Mouse (Mus musculus) lung, embryonic 16.5 days (tissue): ENCODE measurements around the gene Ccdc181. TPM values are rescaled to one million over a fixed set of nuclear protein-coding genes. Genes with fewer than 3 reads are reported as not detected.
A peak's percentile ranks its signal among the peaks of the same experiment; 100 is the strongest.

Experiments used
- ATAC-seq: fragments of 200-750 bp; cut with Nextera tagmentation; 2 replicates; pipeline ENCODE4 v1.8.0; 2017; ENCODE audit warnings: low read depth, mild to moderate bottlenecking, moderate library complexity
- H3K27ac ChIP-seq: fragments of 300-500 bp; sonication (generic); 2 replicates; pipeline ENCODE4 v1.5.1; 2014; ENCODE audit warnings: mild to moderate bottlenecking, control low read depth, low read length
- H3K27me3 ChIP-seq: fragments of 300-500 bp; sonication (generic); 2 replicates; pipeline ENCODE4 v1.6.1; 2014; ENCODE audit warnings: low read depth, low read length, mixed read lengths; ENCODE audit not compliant: control insufficient read depth, insufficient read depth
- H3K36me3 ChIP-seq: fragments of 300-500 bp; sonication (generic); 2 replicates; pipeline ENCODE4 v1.6.1; 2014; ENCODE audit warnings: low read length; ENCODE audit not compliant: control insufficient read depth, insufficient read depth
- H3K4me1 ChIP-seq: fragments of 300-500 bp; sonication (generic); replicated peaks from 2 replicates; pipeline ENCODE4 v1.6.1; 2014; ENCODE audit warnings: low read length, mixed read lengths; ENCODE audit not compliant: control insufficient read depth, insufficient read depth
- H3K4me2 ChIP-seq: fragments of 300-500 bp; sonication (generic); 2 replicates; pipeline ENCODE4 v1.6.1; 2014; ENCODE audit warnings: low read depth, low read length, control low read depth
- H3K4me3 ChIP-seq: fragments of 300-500 bp; sonication (generic); 2 replicates; pipeline ENCODE4 v1.5.1; 2014; ENCODE audit warnings: mild to moderate bottlenecking, low read length, control low read depth
- H3K9ac ChIP-seq: fragments of 300-500 bp; sonication (generic); 2 replicates; pipeline ENCODE4 v1.6.1; 2014; ENCODE audit warnings: low read length, control low read depth
- H3K9me3 ChIP-seq: fragments of 300-500 bp; sonication (generic); 2 replicates; pipeline ENCODE4 v1.6.1; 2016; ENCODE audit warnings: low read length; ENCODE audit not compliant: control insufficient read depth
- WGBS: fragments of 180-500 bp; shearing (Covaris S2); extraction: QIAGEN DNeasy Blood & Tissue Kit; methylation state at CpG from one replicate; pipeline ENCODE4 v1.1.7; 2014; 5-methylcytosine and 5-hydroxymethylcytosine counted together
- polyA plus RNA-seq: library from polyadenylated mRNA; unstranded; fragments of >200 nt; fragmentation: Nextera tagmentation; extraction: Ambion mirVana; gene quantifications from 2 replicates; pipeline ENCODE4 v1.2.1, GENCODE M21; 2015

Ccdc181 gene
- polyA plus RNA-seq, 1 experiment from 2014 or later: 11.7 TPM

DNA sequence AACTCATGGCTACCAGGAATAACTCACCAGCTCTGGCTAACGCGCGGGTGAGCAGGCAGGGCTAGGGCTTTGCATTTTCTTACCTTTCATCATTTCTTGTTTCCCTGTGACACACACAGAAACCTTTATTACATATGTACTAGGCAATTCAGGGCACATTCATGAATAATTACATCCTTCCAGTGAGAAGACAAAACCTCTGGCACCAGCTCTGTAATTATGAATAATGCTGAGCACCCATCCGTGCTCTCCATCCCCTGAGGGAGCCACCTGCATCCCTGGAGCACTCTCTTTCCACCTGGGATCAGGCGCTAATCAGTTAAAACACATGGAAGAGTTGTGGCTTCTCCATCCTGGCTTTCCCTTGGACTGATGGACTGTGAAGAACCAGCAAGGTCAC, 28.4 kb downstream of the Ccdc181 start, which contains the start of gene Nme7:
Nme7 (plus strand) TSS at position 301 of the 400 bp plus-strand sequence.
- peaks cover 34% of the 10 kb centered on the region for H3K36me3 ChIP-seq
- no peaks in the 10 kb centered on the region for H3K27me3 ChIP-seq
- no peaks in the 10 kb centered on the region for H3K9me3 ChIP-seq
- H3K4me2 ChIP-seq: no peak within 1 kb of the TSS
- ATAC-seq: no peak
- no peak within 1 kb of the TSS; the same call in 1 of the 2 replicates for H3K27ac ChIP-seq
- no peak within 1 kb of the TSS for H3K4me3 ChIP-seq
- peaks cover 12% of the 10 kb centered on the region for H3K4me1 ChIP-seq
- no peak within 1 kb of the TSS for H3K9ac ChIP-seq
- WGBS: 83% methylated on average over 5 of the region's 5 CpGs

DNA sequence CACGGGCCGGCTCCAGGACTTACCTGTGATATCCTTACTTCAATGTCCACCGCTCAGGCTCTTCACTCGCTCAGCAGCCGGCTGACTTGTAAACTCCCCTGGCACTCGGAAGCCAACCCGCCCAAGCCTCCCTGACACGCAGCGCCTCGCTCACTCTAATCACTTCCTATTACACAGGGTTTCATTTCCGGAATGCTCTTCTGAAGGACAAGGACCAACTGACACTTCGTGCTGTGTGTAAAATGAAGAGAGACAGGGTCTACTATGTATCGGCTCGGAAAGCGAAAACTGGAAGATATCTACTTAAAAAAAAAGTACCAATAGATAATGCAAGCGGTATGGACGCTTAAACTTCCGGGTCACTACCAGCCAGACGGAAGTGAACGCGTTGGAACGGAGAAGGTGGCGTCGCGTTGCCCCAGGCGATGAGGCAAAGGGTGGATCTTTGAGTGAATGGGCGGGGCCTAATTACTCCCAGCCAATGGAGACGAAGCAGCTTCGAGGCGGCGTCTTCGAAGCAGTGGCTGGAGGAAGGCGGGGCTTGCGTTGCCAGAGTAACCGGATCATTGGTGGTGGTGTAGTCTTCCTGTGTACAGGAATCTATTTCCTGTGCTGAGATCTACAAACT, 31.9 kb downstream of the Ccdc181 start, which contains the start of gene Blzf1:
Blzf1 (minus strand) TSS at position 366 of the 628 bp plus-strand sequence.
- under 1% methylated on average over 35 of the region's 35 CpGs for WGBS
- peak within 1 kb of the TSS; percentile 41 for H3K27ac ChIP-seq
- H3K27me3 ChIP-seq: no peaks in the 10 kb centered on the region
- H3K4me1 ChIP-seq: peaks cover 12% of the 10 kb centered on the region
- H3K36me3 ChIP-seq: peaks cover 15% of the 10 kb centered on the region
- H3K9me3 ChIP-seq: no peaks in the 10 kb centered on the region
- H3K4me2 ChIP-seq: peak within 1 kb of the TSS; percentile 86
- H3K4me3 ChIP-seq: peak within 1 kb of the TSS; percentile 69
- peak; percentile 99 for ATAC-seq
- peak within 1 kb of the TSS; percentile 72 for H3K9ac ChIP-seq

DNA sequence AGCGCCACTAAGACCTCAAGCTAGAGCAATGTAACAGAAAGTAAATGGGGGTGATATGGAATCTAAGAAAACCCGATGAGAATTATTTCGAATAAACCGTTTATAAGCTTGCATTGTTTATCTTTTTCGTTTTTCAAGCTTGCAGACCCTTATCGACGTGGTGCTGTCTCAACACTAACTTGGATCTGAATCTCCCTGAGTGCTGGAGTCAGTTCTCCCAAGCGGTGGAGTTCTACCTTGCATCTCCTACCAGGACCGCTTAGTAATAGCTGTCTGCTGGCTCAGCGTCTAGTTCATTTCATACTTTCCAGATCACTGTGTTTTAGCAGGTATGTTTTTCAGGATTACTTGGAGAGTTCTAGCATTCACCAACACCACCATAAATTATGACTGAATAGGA, 32.5 kb downstream of the Ccdc181 start:
- 9% methylated on average over 10 of the region's 10 CpGs for WGBS
- H3K27me3 ChIP-seq: no peaks in the 10 kb centered on the region
- peaks cover 10% of the 10 kb centered on the region for H3K36me3 ChIP-seq
- peak overlapping the region; percentile 69 for H3K4me3 ChIP-seq
- 0 out of 2 replicates have a peak, but pooled peaks have one; percentile 3 for ATAC-seq
- H3K9ac ChIP-seq: peak overlapping the region; percentile 60
- H3K9me3 ChIP-seq: no peaks in the 10 kb centered on the region
- no peak overlapping the region for H3K27ac ChIP-seq
- H3K4me1 ChIP-seq: peaks cover 12% of the 10 kb centered on the region
- peak overlapping the region; percentile 77 for H3K4me2 ChIP-seq

DNA sequence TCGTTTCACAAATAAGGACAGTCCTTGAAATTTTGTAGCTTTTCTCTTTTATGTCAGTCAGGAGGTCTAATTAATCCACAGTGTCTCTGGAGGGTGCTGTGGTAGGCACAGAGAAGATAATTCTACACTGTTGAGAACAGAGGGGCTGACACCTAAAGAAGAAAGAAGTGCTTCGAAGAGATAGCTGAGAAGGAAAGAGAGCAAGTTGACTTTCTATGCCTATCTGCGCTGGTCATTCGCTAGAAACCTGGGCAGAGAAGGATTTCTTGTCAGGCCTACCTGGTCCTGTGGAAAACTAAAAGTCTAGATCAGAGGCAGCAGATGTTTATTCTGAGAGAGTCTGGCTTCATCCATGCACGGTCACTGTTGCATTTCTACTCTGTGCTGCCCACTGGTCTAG, 38.7 kb downstream of the Ccdc181 start:
- WGBS: 90% methylated on average over 5 of the region's 5 CpGs
- peaks cover 7% of the 10 kb centered on the region for H3K36me3 ChIP-seq

DNA sequence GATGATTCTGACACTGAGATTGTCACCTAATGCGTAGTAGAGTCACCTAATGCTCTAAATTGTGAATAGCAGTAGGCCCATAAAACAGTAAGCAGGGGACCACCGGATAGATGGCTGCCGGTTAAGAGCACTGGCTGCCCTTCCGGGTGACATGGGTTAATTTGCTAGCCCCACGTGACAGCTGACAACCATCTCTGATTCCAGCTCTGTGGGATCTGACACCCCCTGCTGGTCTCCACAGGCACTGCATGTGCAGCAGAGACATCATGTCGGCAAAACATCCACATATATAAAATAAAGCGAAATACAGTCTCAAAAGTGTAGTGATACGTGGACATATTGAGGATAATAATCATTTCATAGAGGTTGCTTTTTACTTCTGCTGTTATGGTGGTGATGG, 39.9 kb downstream of the Ccdc181 start:
- Histone ChIP-seq H3K27ac (no peak overlapping the region), H3K4me3 (no peak overlapping the region), H3K9me3 (no peaks in the 10 kb centered on the region), H3K4me1 (0 out of 2 replicates have a peak, but pooled peaks cover 2% of the 10 kb centered on the region), H3K9ac (no peak overlapping the region), H3K4me2 (no peak overlapping the region), H3K27me3 (no peaks in the 10 kb centered on the region), H3K36me3 (peaks cover 7% of the 10 kb centered on the region)
- WGBS: 72% methylated on average over 8 of the region's 8 CpGs
- ATAC-seq: no peak

More for the DNA sequence above, 38.7 kb downstream of the Ccdc181 start:
- Histone ChIP-seq H3K27me3 (no peaks in the 10 kb centered on the region), H3K4me3 (no peak overlapping the region), H3K4me2 (no peak overlapping the region), H3K27ac (no peak overlapping the region), H3K9ac (no peak overlapping the region), H3K4me1 (no peaks in the 10 kb centered on the region), H3K9me3 (no peaks in the 10 kb centered on the region)
- no peak for ATAC-seq

DNA sequence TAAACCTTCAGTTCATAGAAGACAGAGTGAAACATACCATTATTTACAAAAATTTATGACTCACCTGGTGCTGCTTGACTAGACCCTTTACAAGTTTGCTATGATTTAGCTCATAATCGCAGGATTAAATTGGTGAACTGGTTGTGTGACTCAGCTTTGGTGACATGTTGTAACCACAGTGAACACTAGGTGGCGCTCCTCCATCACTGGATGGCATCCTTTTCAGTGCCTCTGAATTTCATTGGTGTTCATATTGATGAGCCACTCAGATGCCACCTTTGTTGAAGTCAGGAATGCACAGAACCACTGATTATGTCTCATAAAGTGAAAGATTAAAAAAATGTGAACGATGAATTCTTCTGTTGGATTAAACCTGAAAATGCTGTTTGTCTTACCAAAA, 41.3 kb downstream of the Ccdc181 start:
- Histone ChIP-seq H3K4me1 (peaks cover 10% of the 10 kb centered on the region), H3K27ac (no peak overlapping the region), H3K4me3 (no peak overlapping the region), H3K9ac (no peak overlapping the region), H3K27me3 (no peaks in the 10 kb centered on the region), H3K4me2 (no peak overlapping the region), H3K36me3 (peaks cover 4% of the 10 kb centered on the region; the same call in 1 of the 2 replicates), H3K9me3 (no peaks in the 10 kb centered on the region)
- WGBS: 25% methylated on average over 3 of the region's 3 CpGs
- ATAC-seq: no peak

DNA sequence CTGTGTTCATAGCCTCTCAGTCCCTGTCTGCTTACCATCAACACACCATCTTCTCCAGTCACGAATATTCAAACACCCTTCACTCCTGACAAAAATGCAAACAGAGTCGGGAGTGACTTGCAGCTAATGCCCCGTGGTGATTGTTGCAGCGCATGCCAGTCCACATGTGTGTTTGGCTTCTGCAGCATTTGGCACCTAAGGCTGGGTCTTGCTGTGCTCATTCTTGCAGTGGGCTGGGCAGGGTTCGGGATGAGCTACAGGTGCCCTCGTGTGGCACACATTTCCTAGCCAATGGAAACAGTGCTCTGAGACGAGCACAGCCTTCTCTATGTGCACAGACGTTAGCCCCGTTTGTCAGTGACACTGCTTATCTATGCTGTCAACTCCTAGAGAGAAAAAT, 41.9 kb downstream of the Ccdc181 start:
- H3K4me3 ChIP-seq: no peak overlapping the region
- H3K36me3 ChIP-seq: peaks cover 4% of the 10 kb centered on the region; the same call in 1 of the 2 replicates
- H3K4me1 ChIP-seq: peaks cover 10% of the 10 kb centered on the region
- H3K9me3 ChIP-seq: no peaks in the 10 kb centered on the region
- H3K4me2 ChIP-seq: no peak overlapping the region
- 50% methylated on average over 9 of the region's 9 CpGs for WGBS
- ATAC-seq: no peak
- H3K27me3 ChIP-seq: no peaks in the 10 kb centered on the region
- H3K27ac ChIP-seq: no peak overlapping the region
- no peak overlapping the region for H3K9ac ChIP-seq

DNA sequence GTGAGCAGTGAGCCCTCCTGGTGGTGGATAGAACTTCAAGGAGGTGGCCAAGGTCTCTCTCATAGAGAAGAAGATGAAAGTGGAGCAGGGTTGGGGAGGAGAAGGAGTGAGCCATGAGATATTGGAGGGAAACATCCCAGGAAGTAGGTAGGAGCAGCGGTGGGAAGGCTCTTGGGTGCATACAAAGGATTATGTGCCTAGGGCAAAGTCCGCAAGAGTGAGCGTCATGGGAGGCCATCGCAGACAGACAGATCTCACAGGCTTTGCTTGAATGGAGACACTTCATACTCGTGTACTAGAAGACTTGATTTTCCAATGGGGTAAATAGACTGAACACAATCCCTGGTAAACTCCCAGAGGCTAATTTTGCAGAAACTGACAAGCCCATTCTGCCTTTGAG, 43.1 kb downstream of the Ccdc181 start:
- ATAC-seq: no peak
- H3K4me3 ChIP-seq: no peak overlapping the region
- no peak overlapping the region for H3K4me2 ChIP-seq
- no peaks in the 10 kb centered on the region for H3K9me3 ChIP-seq
- no peaks in the 10 kb centered on the region; the same call in 1 of the 2 replicates for H3K36me3 ChIP-seq
- H3K27ac ChIP-seq: no peak overlapping the region
- 90% methylated on average over 5 of the region's 5 CpGs for WGBS
- no peak overlapping the region for H3K9ac ChIP-seq
- H3K27me3 ChIP-seq: no peaks in the 10 kb centered on the region
- peaks cover 10% of the 10 kb centered on the region for H3K4me1 ChIP-seq

DNA sequence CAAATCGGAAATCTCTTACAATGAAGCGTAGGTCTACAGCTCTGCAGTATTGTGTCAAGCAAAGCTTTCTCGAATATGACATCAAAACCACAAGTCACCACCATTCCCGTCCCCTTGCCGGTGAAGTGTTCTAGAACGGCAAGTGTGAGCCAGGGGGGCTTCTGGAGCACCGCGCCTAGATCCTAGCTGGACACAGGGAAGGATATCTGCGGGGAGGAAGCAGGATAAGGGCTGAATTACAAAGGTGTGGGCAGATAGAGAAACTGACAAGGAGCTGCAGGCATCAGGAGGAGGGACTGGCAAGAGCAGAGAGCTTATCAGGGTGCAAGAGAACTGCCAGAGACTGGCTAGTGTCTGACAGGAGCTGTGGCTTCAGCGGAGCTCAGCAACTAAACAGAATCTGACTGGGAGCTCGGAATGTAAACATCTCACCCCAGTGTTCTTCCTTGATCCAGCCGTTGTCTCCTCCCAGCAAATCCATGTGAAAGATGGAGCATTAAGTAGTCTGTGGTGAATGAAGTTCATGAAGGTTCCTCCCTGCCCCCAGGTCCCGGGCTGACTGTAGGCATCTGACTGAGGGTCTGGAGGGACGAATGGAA, 44.3 kb downstream of the Ccdc181 start:
- 34% methylated on average over 14 of the region's 14 CpGs for WGBS
- Histone ChIP-seq H3K36me3 (no peaks in the 10 kb centered on the region), H3K4me2 (0 out of 2 replicates have a peak overlapping the region, but pooled peaks have one; percentile 24), H3K9me3 (no peaks in the 10 kb centered on the region), H3K27me3 (no peaks in the 10 kb centered on the region), H3K27ac (no peak overlapping the region), H3K9ac (peak overlapping the region; percentile 22; the same call in 1 of the 2 replicates), H3K4me1 (peaks cover 10% of the 10 kb centered on the region), H3K4me3 (no peak overlapping the region)
- ATAC-seq: peak; percentile 44; the same call in 1 of the 2 replicates
